Mouse (Mus musculus) heart, embryonic 11.5 days (tissue): ENCODE data around the gene Cmah. TPM values are rescaled to one million over a fixed set of nuclear protein-coding genes. Genes with fewer than 3 reads are reported as not detected.
"Not testable (repeated sequence)": the region's sequence is repeated elsewhere in the genome, so short reads cannot be mapped to it uniquely, and the experiment has no call there.

Experiments used
- ATAC-seq: fragments of 200-750 bp; cut with Nextera tagmentation; replicated peaks from 2 replicates; pipeline ENCODE4 v1.8.0; 2017; ENCODE audit warnings: moderate library complexity; ENCODE audit not compliant: insufficient number of reproducible peaks, low FRiP score, low TSS enrichment
- H3K27ac ChIP-seq: fragments of 300-500 bp; sonication (generic); 2 replicates; pipeline ENCODE4 v1.5.1; 2014; ENCODE audit warnings: mild to moderate bottlenecking, low read depth, low read length
- H3K27me3 ChIP-seq: fragments of 300-500 bp; sonication (generic); 2 replicates; pipeline ENCODE4 v1.6.1; 2014; ENCODE audit warnings: mild to moderate bottlenecking, low read length, mixed read lengths; ENCODE audit not compliant: control insufficient read depth, insufficient read depth
- H3K36me3 ChIP-seq: fragments of 300-500 bp; sonication (generic); 2 replicates; pipeline ENCODE4 v1.6.1; 2014; ENCODE audit warnings: mild to moderate bottlenecking, low read length, moderate library complexity, mixed read lengths; ENCODE audit not compliant: control insufficient read depth, insufficient read depth
- H3K4me1 ChIP-seq: fragments of 300-500 bp; sonication (generic); 2 replicates; pipeline ENCODE4 v1.6.1; 2014; ENCODE audit warnings: low read length; ENCODE audit not compliant: control insufficient read depth, insufficient read depth
- H3K4me2 ChIP-seq: fragments of 300-500 bp; sonication (generic); 2 replicates; pipeline ENCODE4 v1.6.1; 2014; ENCODE audit warnings: mild to moderate bottlenecking, moderate library complexity
- H3K4me3 ChIP-seq: fragments of 300-500 bp; sonication (generic); 2 replicates; pipeline ENCODE4 v1.5.1; 2014; ENCODE audit warnings: low read depth, low read length
- H3K9ac ChIP-seq: fragments of 300-500 bp; sonication (generic); 2 replicates; pipeline ENCODE4 v1.6.1; 2014; ENCODE audit warnings: mild to moderate bottlenecking, low read depth, low read length, moderate library complexity
- H3K9me3 ChIP-seq: fragments of 300-500 bp; sonication (generic); replicated peaks from 2 replicates; pipeline ENCODE4 v1.6.1; 2016; ENCODE audit warnings: low read length; ENCODE audit not compliant: control insufficient read depth
- WGBS: fragments of 180-500 bp; shearing (Covaris S2); extraction: QIAGEN DNeasy Blood & Tissue Kit; methylation state at CpG from one replicate; pipeline ENCODE4 v1.1.7; 2014; ENCODE audit not compliant: insufficient replicate concordance; 5-methylcytosine and 5-hydroxymethylcytosine counted together
- polyA plus RNA-seq: library from polyadenylated mRNA; unstranded; fragments of >200 nt; fragmentation: Nextera tagmentation; extraction: Ambion mirVana; gene quantifications from 2 replicates; pipeline ENCODE4 v1.2.1, GENCODE M21; 2014

The Cmah gene
- polyA plus RNA-seq, 1 experiment from 2014 or later = 0.54 TPM

GRCm38 (mm10) chr13:24365191-24365590 is 38.0 kb downstream of the Cmah start:
- H3K36me3 ChIP-seq = no peaks in the 10 kb centered on the region
- H3K9ac ChIP-seq = no peak overlapping the region
- H3K4me1 ChIP-seq = no peaks in the 10 kb centered on the region
- no peaks in the 10 kb centered on the region for H3K9me3 ChIP-seq
- WGBS = 85% methylated on average over 6 of the region's 6 CpGs
- no peak overlapping the region for H3K4me3 ChIP-seq
- no peak overlapping the region for H3K4me2 ChIP-seq
- ATAC-seq = no peak
- H3K27me3 ChIP-seq = no peaks in the 10 kb centered on the region
- no peak overlapping the region for H3K27ac ChIP-seq

- ATAC-seq = no peak
Observed at GRCm38 (mm10) chr13:24372893-24373599, 45.8 kb downstream of the Cmah start.

GRCm38 (mm10) chr13:24374606-24375005 is 47.4 kb downstream of the Cmah start:
- not testable (repeated sequence) for H3K36me3 ChIP-seq, H3K4me2 ChIP-seq, ATAC-seq, H3K27me3 ChIP-seq, H3K4me1 ChIP-seq, H3K9ac ChIP-seq, H3K9me3 ChIP-seq, H3K4me3 ChIP-seq, H3K27ac ChIP-seq
- 67% methylated on average over 6 of the region's 6 CpGs for WGBS

More at GRCm38 (mm10) chr13:24372893-24373599, 45.8 kb downstream of the Cmah start:
- Histone ChIP-seq H3K4me2 (no peak overlapping the region), H3K9ac (no peak overlapping the region), H3K9me3 (no peaks in the 10 kb centered on the region), H3K36me3 (no peaks in the 10 kb centered on the region), H3K27me3 (no peaks in the 10 kb centered on the region; the same call in 1 of the 2 replicates), H3K27ac (no peak overlapping the region), H3K4me1 (no peaks in the 10 kb centered on the region), H3K4me3 (no peak overlapping the region)
- 78% methylated on average over 7 of the region's 7 CpGs for WGBS

GRCm38 (mm10) chr13:24375320-24376203 is 48.4 kb downstream of the Cmah start:
- no peak overlapping the region for H3K27ac ChIP-seq
- H3K4me3 ChIP-seq = no peak overlapping the region
- H3K4me1 ChIP-seq = no peaks in the 10 kb centered on the region
- H3K9ac ChIP-seq = no peak overlapping the region
- no peaks in the 10 kb centered on the region for H3K36me3 ChIP-seq
- ATAC-seq = no peak
- no peak overlapping the region for H3K4me2 ChIP-seq
- no peaks in the 10 kb centered on the region for H3K9me3 ChIP-seq
- WGBS = 52% methylated on average over 7 of the region's 7 CpGs
- H3K27me3 ChIP-seq = no peaks in the 10 kb centered on the region; the same call in 1 of the 2 replicates

GRCm38 (mm10) chr13:24380713-24381112 is 53.5 kb downstream of the Cmah start:
- no peak for ATAC-seq
- 81% methylated on average over 6 of the region's 6 CpGs for WGBS

GRCm38 (mm10) chr13:24383885-24384284 is 56.7 kb downstream of the Cmah start:
- ATAC-seq = no peak

More at GRCm38 (mm10) chr13:24380713-24381112, 53.5 kb downstream of the Cmah start:
- Histone ChIP-seq H3K27me3 (no peaks in the 10 kb centered on the region), H3K27ac (no peak overlapping the region), H3K36me3 (no peaks in the 10 kb centered on the region), H3K4me3 (no peak overlapping the region), H3K9ac (no peak overlapping the region), H3K4me2 (no peak overlapping the region), H3K9me3 (no peaks in the 10 kb centered on the region), H3K4me1 (no peaks in the 10 kb centered on the region)

GRCm38 (mm10) chr13:24391892-24392291 is 64.7 kb downstream of the Cmah start:
- Histone ChIP-seq H3K36me3 (no peaks in the 10 kb centered on the region), H3K9ac (no peak overlapping the region), H3K27ac (no peak overlapping the region), H3K4me3 (no peak overlapping the region), H3K4me2 (no peak overlapping the region), H3K9me3 (no peaks in the 10 kb centered on the region), H3K4me1 (peaks cover 3% of the 10 kb centered on the region; the same call in 1 of the 2 replicates), H3K27me3 (no peaks in the 10 kb centered on the region)
- no peak for ATAC-seq
- WGBS = 62% methylated on average over 5 of the region's 5 CpGs

More at GRCm38 (mm10) chr13:24383885-24384284, 56.7 kb downstream of the Cmah start:
- Histone ChIP-seq H3K4me3 (no peak overlapping the region), H3K4me1 (no peaks in the 10 kb centered on the region), H3K36me3 (no peaks in the 10 kb centered on the region), H3K9me3 (no peaks in the 10 kb centered on the region), H3K9ac (no peak overlapping the region), H3K27ac (no peak overlapping the region), H3K27me3 (no peaks in the 10 kb centered on the region), H3K4me2 (no peak overlapping the region)
- WGBS = 81% methylated on average over 3 of the region's 3 CpGs

GRCm38 (mm10) chr13:24392655-24393054 is 65.5 kb downstream of the Cmah start:
- H3K27me3 ChIP-seq = no peaks in the 10 kb centered on the region
- 72% methylated on average over 4 of the region's 4 CpGs for WGBS
- H3K27ac ChIP-seq = no peak overlapping the region
- H3K4me3 ChIP-seq = no peak overlapping the region
- ATAC-seq = no peak
- no peak overlapping the region for H3K9ac ChIP-seq
- peaks cover 3% of the 10 kb centered on the region; the same call in 1 of the 2 replicates for H3K4me1 ChIP-seq
- H3K4me2 ChIP-seq = no peak overlapping the region
- no peaks in the 10 kb centered on the region for H3K36me3 ChIP-seq
- H3K9me3 ChIP-seq = no peaks in the 10 kb centered on the region
